Mouse (Mus musculus): Measurements from ENCODE around the gene St14. TPM values are rescaled to one million over a fixed set of nuclear protein-coding genes. Genes with fewer than 3 reads are reported as not detected.

St14 gene
- polyA plus RNA-seq, 1 experiment from 2014 or later: 77.9 TPM

GRCm38 (mm10) chr9:31118520-31119298, 12.9 kb downstream of the St14 start:
- Histone ChIP-seq H3K27ac (ENCODE audit: low read length) (no peak overlapping the region), H3K4me2 (ENCODE audit: low read depth, low read length) (no peak overlapping the region), H3K9me3 (replicated peaks; ENCODE audit: control insufficient read depth, low read length) (no peaks in the 10 kb centered on the region), H3K4me1 (ENCODE audit: control insufficient read depth, insufficient read depth, low read length) (peaks cover 14% of the 10 kb centered on the region; the same call in 1 of the 2 replicates), H3K36me3 (ENCODE audit: control insufficient read depth, insufficient read depth, low read length) (no peaks in the 10 kb centered on the region), H3K9ac (ENCODE audit: low read length) (no peak overlapping the region), H3K27me3 (ENCODE audit: control insufficient read depth, insufficient read depth, low read length) (no peaks in the 10 kb centered on the region), H3K4me3 (replicated peaks; ENCODE audit: low read length) (no peak overlapping the region)
- peak; percentile 44; the same call in 1 of the 2 replicates for ATAC-seq (ENCODE audit: insufficient read depth, low FRiP score)
- WGBS: 32% methylated on average over 11 of the region's 11 CpGs

- H3K4me3 ChIP-seq (replicated peaks; ENCODE audit: low read length): no peak overlapping the region
- no peak overlapping the region for H3K27ac ChIP-seq (ENCODE audit: low read length)
- no peaks in the 10 kb centered on the region for H3K36me3 ChIP-seq (ENCODE audit: control insufficient read depth, insufficient read depth, low read length)
- no peak for ATAC-seq (ENCODE audit: insufficient read depth, low FRiP score)
- H3K4me1 ChIP-seq (ENCODE audit: control insufficient read depth, insufficient read depth, low read length): peaks cover 14% of the 10 kb centered on the region; the same call in 1 of the 2 replicates
- 76% methylated on average over 6 of the region's 6 CpGs for WGBS
- H3K9ac ChIP-seq (ENCODE audit: low read length): no peak overlapping the region
- H3K9me3 ChIP-seq (replicated peaks; ENCODE audit: control insufficient read depth, low read length): no peaks in the 10 kb centered on the region
- H3K4me2 ChIP-seq (ENCODE audit: low read depth, low read length): no peak overlapping the region
- H3K27me3 ChIP-seq (ENCODE audit: control insufficient read depth, insufficient read depth, low read length): no peaks in the 10 kb centered on the region
These were observed 14.2 kb downstream of the St14 start for GRCm38 (mm10) chr9:31117488-31117887.

- Histone ChIP-seq H3K27ac (ENCODE audit: low read length) (no peak overlapping the region), H3K36me3 (ENCODE audit: control insufficient read depth, insufficient read depth, low read length) (no peaks in the 10 kb centered on the region), H3K4me2 (ENCODE audit: low read depth, low read length) (no peak overlapping the region), H3K4me1 (ENCODE audit: control insufficient read depth, insufficient read depth, low read length) (peaks cover 14% of the 10 kb centered on the region; the same call in 1 of the 2 replicates), H3K9me3 (replicated peaks; ENCODE audit: control insufficient read depth, low read length) (no peaks in the 10 kb centered on the region), H3K4me3 (replicated peaks; ENCODE audit: low read length) (no peak overlapping the region), H3K9ac (ENCODE audit: low read length) (no peak overlapping the region), H3K27me3 (ENCODE audit: control insufficient read depth, insufficient read depth, low read length) (no peaks in the 10 kb centered on the region)
- 85% methylated on average over 11 of the region's 11 CpGs for WGBS
- no peak for ATAC-seq (ENCODE audit: insufficient read depth, low FRiP score)
These were observed 14.6 kb downstream of the St14 start for GRCm38 (mm10) chr9:31117088-31117487.

- no peak overlapping the region for H3K9ac ChIP-seq (ENCODE audit: low read length)
- H3K4me3 ChIP-seq (replicated peaks; ENCODE audit: low read length): no peak overlapping the region
- no peak for ATAC-seq (ENCODE audit: insufficient read depth, low FRiP score)
- no peak overlapping the region for H3K4me2 ChIP-seq (ENCODE audit: low read depth, low read length)
- no peaks in the 10 kb centered on the region for H3K36me3 ChIP-seq (ENCODE audit: control insufficient read depth, insufficient read depth, low read length)
- no peak overlapping the region for H3K27ac ChIP-seq (ENCODE audit: low read length)
- H3K27me3 ChIP-seq (ENCODE audit: control insufficient read depth, insufficient read depth, low read length): no peaks in the 10 kb centered on the region
- no peaks in the 10 kb centered on the region for H3K9me3 ChIP-seq (replicated peaks; ENCODE audit: control insufficient read depth, low read length)
- H3K4me1 ChIP-seq (ENCODE audit: control insufficient read depth, insufficient read depth, low read length): peaks cover 8% of the 10 kb centered on the region; the same call in 1 of the 2 replicates
These were observed 16.1 kb downstream of the St14 start for GRCm38 (mm10) chr9:31115586-31115985.

- Histone ChIP-seq H3K9me3 (replicated peaks; ENCODE audit: control insufficient read depth, low read length) (no peaks in the 10 kb centered on the region), H3K4me1 (ENCODE audit: control insufficient read depth, insufficient read depth, low read length) (no peaks in the 10 kb centered on the region), H3K27ac (ENCODE audit: low read length) (no peak overlapping the region; the same call in 1 of the 2 replicates), H3K9ac (ENCODE audit: low read length) (no peak overlapping the region), H3K27me3 (ENCODE audit: control insufficient read depth, insufficient read depth, low read length) (no peaks in the 10 kb centered on the region), H3K4me3 (replicated peaks; ENCODE audit: low read length) (no peak overlapping the region), H3K36me3 (ENCODE audit: control insufficient read depth, insufficient read depth, low read length) (no peaks in the 10 kb centered on the region), H3K4me2 (ENCODE audit: low read depth, low read length) (no peak overlapping the region)
- WGBS: 81% methylated on average over 8 of the region's 8 CpGs
- ATAC-seq (ENCODE audit: insufficient read depth, low FRiP score): peak; percentile 30; the same call in 1 of the 2 replicates
These were observed 23.2 kb downstream of the St14 start for GRCm38 (mm10) chr9:31108464-31108863.

- no peak for ATAC-seq (ENCODE audit: insufficient read depth, low FRiP score)
- Histone ChIP-seq H3K9me3 (replicated peaks; ENCODE audit: control insufficient read depth, low read length) (no peaks in the 10 kb centered on the region), H3K36me3 (ENCODE audit: control insufficient read depth, insufficient read depth, low read length) (peaks cover 6% of the 10 kb centered on the region; the same call in 1 of the 2 replicates), H3K4me2 (ENCODE audit: low read depth, low read length) (no peak overlapping the region), H3K4me3 (replicated peaks; ENCODE audit: low read length) (no peak overlapping the region), H3K4me1 (ENCODE audit: control insufficient read depth, insufficient read depth, low read length) (no peaks in the 10 kb centered on the region), H3K9ac (ENCODE audit: low read length) (no peak overlapping the region), H3K27me3 (ENCODE audit: control insufficient read depth, insufficient read depth, low read length) (no peaks in the 10 kb centered on the region), H3K27ac (ENCODE audit: low read length) (no peak overlapping the region)
- 77% methylated on average over 6 of the region's 6 CpGs for WGBS
These were observed 33.5 kb downstream of the St14 start for GRCm38 (mm10) chr9:31098118-31098517.

- Histone ChIP-seq H3K4me1 (ENCODE audit: control insufficient read depth, insufficient read depth, low read length) (no peaks in the 10 kb centered on the region), H3K36me3 (ENCODE audit: control insufficient read depth, insufficient read depth, low read length) (peaks cover 6% of the 10 kb centered on the region; the same call in 1 of the 2 replicates), H3K4me3 (replicated peaks; ENCODE audit: low read length) (no peak overlapping the region), H3K4me2 (ENCODE audit: low read depth, low read length) (no peak overlapping the region), H3K9me3 (replicated peaks; ENCODE audit: control insufficient read depth, low read length) (no peaks in the 10 kb centered on the region), H3K27ac (ENCODE audit: low read length) (no peak overlapping the region), H3K27me3 (ENCODE audit: control insufficient read depth, insufficient read depth, low read length) (no peaks in the 10 kb centered on the region), H3K9ac (ENCODE audit: low read length) (no peak overlapping the region)
- ATAC-seq (ENCODE audit: insufficient read depth, low FRiP score): 0 out of 2 replicates have a peak, but pooled peaks have one; percentile 33
- 76% methylated on average over 20 of the region's 20 CpGs for WGBS
These were observed 34.3 kb downstream of the St14 start for GRCm38 (mm10) chr9:31097088-31098082.

- H3K4me3 ChIP-seq (replicated peaks; ENCODE audit: low read length): no peak overlapping the region
- WGBS: 93% methylated on average over 10 of the region's 10 CpGs
These were observed 38.8 kb downstream of the St14 start for GRCm38 (mm10) chr9:31092833-31093195.

More at GRCm38 (mm10) chr9:31092833-31093195, 38.8 kb downstream of the St14 start:
- Histone ChIP-seq H3K4me2 (ENCODE audit: low read depth, low read length) (no peak overlapping the region), H3K27ac (ENCODE audit: low read length) (no peak overlapping the region), H3K27me3 (ENCODE audit: control insufficient read depth, insufficient read depth, low read length) (no peaks in the 10 kb centered on the region), H3K4me1 (ENCODE audit: control insufficient read depth, insufficient read depth, low read length) (no peaks in the 10 kb centered on the region), H3K9me3 (replicated peaks; ENCODE audit: control insufficient read depth, low read length) (no peaks in the 10 kb centered on the region), H3K36me3 (ENCODE audit: control insufficient read depth, insufficient read depth, low read length) (no peaks in the 10 kb centered on the region; the same call in 1 of the 2 replicates), H3K9ac (ENCODE audit: low read length) (no peak overlapping the region)
- no peak for ATAC-seq (ENCODE audit: insufficient read depth, low FRiP score)

Data from stomach, embryonic 16.5 days (tissue).